Mouse (Mus musculus): Measurements from ENCODE around the gene Dapk1.

DNA sequence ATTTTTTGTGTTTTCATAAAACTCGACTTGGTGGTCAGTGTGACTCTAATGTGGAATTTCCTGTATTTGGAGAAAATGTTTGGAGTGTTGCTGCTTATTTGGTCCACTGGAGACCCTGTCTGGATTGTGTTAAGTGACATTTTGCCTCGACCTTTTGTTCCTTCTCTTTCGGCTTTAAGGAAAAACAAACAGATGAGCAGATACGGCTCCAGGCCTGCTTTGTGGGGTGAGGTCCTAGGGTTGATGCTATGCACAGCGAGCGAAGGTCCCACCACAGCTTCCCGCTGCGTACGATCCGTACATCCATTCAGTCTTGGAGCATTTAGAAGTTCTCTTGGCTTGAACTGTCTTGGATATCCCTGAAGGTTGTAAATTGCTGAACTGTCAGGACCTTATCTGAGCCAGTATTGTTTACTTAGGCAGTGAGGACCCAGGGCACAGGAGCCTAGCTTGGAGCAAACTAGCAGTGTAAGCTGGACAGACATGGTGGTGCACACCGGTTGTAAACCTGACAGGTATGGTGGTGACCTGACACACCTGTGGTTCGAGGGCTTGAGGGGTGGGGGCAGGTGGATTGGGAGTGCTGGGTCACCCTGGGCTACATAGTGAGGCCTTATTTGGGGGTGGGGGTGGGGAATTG is 84.4 kb downstream of the Dapk1 start:
- TF ChIP-seq CTCF (IDR thresholded peaks at IDR 0.05; ENCODE audit: low read depth) (no peak), EP300 (IDR thresholded peaks at IDR 0.05; ENCODE audit: low read depth) (0 out of 2 replicates have a peak, but pooled peaks have one; percentile 8)
